Mouse (Mus musculus) MEL (cell line): ENCODE measurements around the gene Sh2d3c. TPM values are rescaled to one million over a fixed set of nuclear protein-coding genes. Genes with fewer than 3 reads are reported as not detected.
A peak's percentile ranks its signal among the peaks of the same experiment; 100 is the strongest.

Experiments used
- DNase-seq: peaks from one replicate; pipeline ENCODE4 v3.0.0; 2011; ENCODE audit warnings: low read depth, low spot score
- H3K27ac ChIP-seq: 2 replicates; pipeline ENCODE4 v1.5.1; 2012; ENCODE audit warnings: low read depth, mild to moderate bottlenecking, control low read depth, low read length, moderate library complexity; ENCODE audit not compliant: control insufficient read depth
- H3K27me3 ChIP-seq, 2 experiments: fragments of 150-350 bp in 1 of 2; sonication (generic) in 1 of 2; 2 replicates each; pipeline ENCODE4 v1.6.1; 2012; ENCODE audit warnings: low read length in 2 of 2, mild to moderate bottlenecking in 2 of 2, improper control_type of control experiment in 1 of 2, moderate library complexity in 1 of 2; ENCODE audit not compliant: insufficient read depth in 2 of 2, control insufficient read depth in 1 of 2
- H3K36me3 ChIP-seq, 2 experiments: 2 replicates each; pipeline ENCODE4 v1.6.1; 2012 to 2014; ENCODE audit warnings: low read length in 2 of 2, improper control_type of control experiment in 1 of 2, inconsistent platforms in 1 of 2, mild to moderate bottlenecking in 1 of 2; ENCODE audit not compliant: insufficient read depth in 2 of 2, control insufficient read depth in 1 of 2
- H3K4me1 ChIP-seq, 2 experiments: fragments of 150-350 bp in 1 of 2; sonication (generic) in 1 of 2; 2 replicates each; pipeline ENCODE4 v1.6.1; 2012; ENCODE audit warnings: low read length in 2 of 2, improper control_type of control experiment in 1 of 2, mild to moderate bottlenecking in 1 of 2; ENCODE audit not compliant: insufficient read depth in 2 of 2, control insufficient read depth in 1 of 2
- H3K4me3 ChIP-seq, 2 experiments: fragments of 150-350 bp in 1 of 2; sonication (generic) in 1 of 2; 2 replicates each; pipeline ENCODE4 v1.5.1; 2012; ENCODE audit warnings: low read depth in 2 of 2, low read length in 2 of 2, mild to moderate bottlenecking in 2 of 2, moderate library complexity in 2 of 2, control low read depth in 1 of 2, improper control_type of control experiment in 1 of 2; ENCODE audit not compliant: control insufficient read depth in 1 of 2, insufficient read depth in 1 of 2
- H3K79me2 ChIP-seq: 2 replicates; pipeline ENCODE4 v1.6.1; 2012; ENCODE audit warnings: mild to moderate bottlenecking, low read length, moderate library complexity; ENCODE audit not compliant: control insufficient read depth, poor library complexity, insufficient read depth
- H3K9ac ChIP-seq: 2 replicates; pipeline ENCODE4 v1.6.1; 2012; ENCODE audit warnings: low read depth, mild to moderate bottlenecking, control low read depth, low read length, moderate library complexity; ENCODE audit not compliant: control insufficient read depth, poor library complexity, severe bottlenecking
- H3K9me3 ChIP-seq: fragments of 150-350 bp; sonication (generic); replicated peaks from 2 replicates; pipeline ENCODE4 v1.6.1; 2012; ENCODE audit warnings: mild to moderate bottlenecking, low read length, improper control_type of control experiment, moderate library complexity; ENCODE audit not compliant: insufficient read depth
- BHLHE40 ChIP-seq: IDR thresholded peaks from 2 replicates; pipeline ENCODE4 v1.6.1; 2012; ENCODE audit warnings: low read depth, mild to moderate bottlenecking, inconsistent platforms, low read length, improper control_type of control experiment, borderline replicate concordance
- CTCF ChIP-seq, 3 experiments: IDR thresholded peaks in 2 of 3; conservative IDR thresholded peaks in 1 of 3; 2 replicates each; pipeline ENCODE4 v1.5.1; 2011 to 2012; ENCODE audit warnings: low read length in 3 of 3, low read depth in 2 of 3, mild to moderate bottlenecking in 2 of 3, improper control_type of control experiment in 1 of 3, inconsistent platforms in 1 of 3, mixed read lengths in 1 of 3, moderate library complexity in 1 of 3; ENCODE audit not compliant: control insufficient read depth in 1 of 3, insufficient read depth in 1 of 3, poor library complexity in 1 of 3, severe bottlenecking in 1 of 3
- EP300 ChIP-seq, 2 experiments: IDR thresholded peaks; 2 replicates each; pipeline ENCODE4 v1.6.1; 2011; ENCODE audit warnings: improper control_type of control experiment in 2 of 2, low read length in 2 of 2, low read depth in 1 of 2, mild to moderate bottlenecking in 1 of 2
- ETS1 ChIP-seq: IDR thresholded peaks from 2 replicates; pipeline ENCODE4 v1.6.1; 2012; ENCODE audit warnings: low read depth, mild to moderate bottlenecking, inconsistent platforms, low read length, improper control_type of control experiment, moderate library complexity
- GABPA ChIP-seq: IDR thresholded peaks from 2 replicates; pipeline ENCODE4 v1.6.1; 2012; ENCODE audit warnings: low read depth, mild to moderate bottlenecking, inconsistent platforms, low read length, improper control_type of control experiment, moderate library complexity
- GATA1 ChIP-seq: IDR thresholded peaks from 2 replicates; pipeline ENCODE4 v1.6.1; 2011; ENCODE audit warnings: low read depth, low read length, improper control_type of control experiment
- MAFK ChIP-seq: IDR thresholded peaks from 2 replicates; pipeline ENCODE4 v1.6.1; 2011; ENCODE audit warnings: low read depth, mild to moderate bottlenecking, low read length, improper control_type of control experiment, borderline replicate concordance
- MAZ ChIP-seq: IDR thresholded peaks from 2 replicates; pipeline ENCODE4 v1.6.1; 2012; ENCODE audit warnings: low read depth, mild to moderate bottlenecking, inconsistent platforms, low read length, improper control_type of control experiment
- MYC ChIP-seq: IDR thresholded peaks from 2 replicates; pipeline ENCODE4 v1.6.1; 2011; ENCODE audit warnings: low read depth, mild to moderate bottlenecking, low read length, improper control_type of control experiment, moderate library complexity
- POLR2AphosphoS2 ChIP-seq: IDR thresholded peaks from 2 replicates; pipeline ENCODE4 v1.6.1; 2011; ENCODE audit warnings: low read length, improper control_type of control experiment
- RAD21 ChIP-seq: IDR thresholded peaks from 2 replicates; pipeline ENCODE4 v1.6.1; 2011; ENCODE audit warnings: mild to moderate bottlenecking, low read depth, low read length, improper control_type of control experiment
- RCOR1 ChIP-seq: IDR thresholded peaks from 2 replicates; pipeline ENCODE4 v1.6.1; 2012; ENCODE audit warnings: low read depth, mild to moderate bottlenecking, inconsistent platforms, low read length, improper control_type of control experiment
- SMC3 ChIP-seq: IDR thresholded peaks from 2 replicates; pipeline ENCODE4 v1.6.1; 2011; ENCODE audit warnings: low read depth, low read length, improper control_type of control experiment
- ZC3H11A ChIP-seq: IDR thresholded peaks from 2 replicates; pipeline ENCODE4 v1.6.1; 2012; ENCODE audit warnings: low read depth, mild to moderate bottlenecking, inconsistent platforms, low read length, improper control_type of control experiment
- ZKSCAN1 ChIP-seq: IDR thresholded peaks from 2 replicates; pipeline ENCODE4 v1.6.1; 2012; ENCODE audit warnings: low read depth, mild to moderate bottlenecking, inconsistent platforms, low read length, improper control_type of control experiment, moderate library complexity
- polyA plus RNA-seq, 2 experiments: library from polyadenylated mRNA; stranded (reverse) in 1 of 2; unstranded in 1 of 2; fragments of >175 nt in 1 of 2; fragments of >200 nt in 1 of 2; gene quantifications; 2 replicates each; pipeline versions ENCODE4 v1.2.1 to v1.2.4; 2012; ENCODE audit warnings: low replicate concordance in 2 of 2, low read depth in 1 of 2; ENCODE audit not compliant: insufficient read length in 2 of 2, insufficient read depth in 1 of 2, missing spikeins in 1 of 2
- total RNA-seq: library from RNA; depleted of rRNA; stranded (reverse); fragments of 300-350 nt; gene quantifications from 2 replicates; pipeline ENCODE4 v1.2.3, GENCODE M21; 2012

The Sh2d3c gene
- total and polyA plus RNA-seq, 3 experiments, result 0.19 to 0.43 TPM; not detected in 1

DNA sequence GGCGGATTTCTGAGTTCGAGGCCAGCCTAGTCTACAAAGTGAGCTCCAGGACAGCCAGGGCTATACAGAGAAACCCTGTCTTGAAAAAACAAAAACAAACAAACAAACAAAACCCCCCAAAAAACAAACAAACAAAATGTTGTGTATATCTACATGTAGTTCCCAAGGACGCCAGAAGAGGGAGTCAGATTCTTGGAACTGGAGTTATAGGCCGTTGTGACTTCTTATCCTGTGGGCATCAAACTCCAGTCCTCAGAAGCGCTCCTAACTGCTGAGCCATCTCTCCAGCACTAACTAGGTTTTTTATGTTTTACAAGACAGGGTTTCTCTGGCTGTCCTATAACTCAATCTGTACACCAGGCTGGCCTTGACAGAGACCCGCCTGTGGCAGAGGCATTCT is 66.3 kb downstream of the Sh2d3c start:
- Histone ChIP-seq H3K9me3 (no peaks in the 10 kb centered on the region), H3K36me3 (no peaks in the 10 kb centered on the region), H3K27me3 (no peaks in the 10 kb centered on the region), H3K79me2 (no peaks in the 10 kb centered on the region), H3K4me3 (no peak overlapping the region), H3K27ac (no peak overlapping the region), H3K9ac (no peak overlapping the region), H3K4me1 (no peaks in the 10 kb centered on the region)
- TF ChIP-seq CTCF (IDR thresholded peaks at IDR 0.05 in 2 of 3, conservative IDR thresholded peaks at IDR 0.05 in 1 of 3; ENCODE audit: control insufficient read depth in 1 of 3, insufficient read depth in 1 of 3, low read depth in 2 of 3, low read length in 3 of 3, poor library complexity in 1 of 3, severe bottlenecking in 1 of 3), result peak; percentile 23 to 60 (median 56); a peak in 4 of 6 replicates
- no peak for TF ChIP-seq BHLHE40
- TF ChIP-seq SMC3, result peak; percentile 53
- TF ChIP-seq RAD21, result peak; percentile 38
- DNase-seq, result peak; percentile 45

DNA sequence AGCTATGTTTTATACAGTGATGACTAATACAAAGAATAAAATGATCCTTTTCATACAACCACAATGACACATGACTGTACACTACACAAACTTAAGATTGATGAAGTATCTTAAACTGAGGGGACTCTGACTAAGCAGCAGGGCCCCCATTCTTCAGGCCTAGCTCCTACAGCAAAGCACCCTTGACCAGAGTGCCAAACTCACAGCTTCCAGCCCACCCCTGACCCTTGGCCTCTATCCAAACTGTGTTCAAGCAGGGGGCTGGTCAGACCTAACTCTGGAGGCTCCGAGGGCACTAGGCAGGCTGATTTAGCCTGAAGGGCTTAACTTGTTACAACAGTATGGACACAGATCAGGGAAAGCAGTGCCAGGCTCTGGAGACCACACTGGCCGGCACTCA is 67.7 kb downstream of the Sh2d3c start:
- Histone ChIP-seq H3K9me3 (no peaks in the 10 kb centered on the region), H3K4me3 (no peak overlapping the region), H3K9ac (no peak overlapping the region), H3K36me3 (no peaks in the 10 kb centered on the region), H3K79me2 (no peaks in the 10 kb centered on the region), H3K27ac (no peak overlapping the region), H3K27me3 (no peaks in the 10 kb centered on the region), H3K4me1 (no peaks in the 10 kb centered on the region)
- DNase-seq, result no peak
- TF ChIP-seq GABPA (no peak), GATA1 (no peak), BHLHE40 (no peak), CTCF (IDR thresholded peaks at IDR 0.05 in 2 of 3, conservative IDR thresholded peaks at IDR 0.05 in 1 of 3; ENCODE audit: control insufficient read depth in 1 of 3, insufficient read depth in 1 of 3, low read depth in 2 of 3, low read length in 3 of 3, poor library complexity in 1 of 3, severe bottlenecking in 1 of 3) (no peak), POLR2AphosphoS2 (no peak), MAZ (no peak), ZKSCAN1 (no peak)

DNA sequence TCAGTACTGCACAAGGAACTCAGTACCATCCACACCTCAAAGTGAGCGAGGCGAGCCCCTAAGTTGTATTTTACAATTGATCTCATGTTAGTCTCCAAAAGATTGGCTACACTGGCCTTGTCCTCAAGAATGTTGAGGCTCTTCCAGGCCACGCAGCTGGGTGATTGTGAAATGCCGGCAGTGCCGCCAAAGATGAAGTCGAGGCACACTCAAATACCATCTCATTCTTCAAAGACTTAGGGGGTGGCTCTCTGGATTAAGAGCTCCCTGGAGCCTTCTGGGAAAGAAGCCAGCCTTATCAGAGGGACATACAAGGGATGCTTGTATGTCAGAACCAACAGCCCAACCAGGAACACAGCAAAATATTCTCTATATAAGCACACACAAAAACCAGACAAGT is 70.4 kb downstream of the Sh2d3c start:
- H3K4me1 ChIP-seq, result no peaks in the 10 kb centered on the region
- no peak for DNase-seq
- no peak overlapping the region for H3K9ac ChIP-seq
- H3K36me3 ChIP-seq, result no peaks in the 10 kb centered on the region
- no peak overlapping the region for H3K27ac ChIP-seq
- H3K9me3 ChIP-seq, result no peaks in the 10 kb centered on the region
- no peaks in the 10 kb centered on the region for H3K27me3 ChIP-seq
- no peak overlapping the region for H3K4me3 ChIP-seq
- H3K79me2 ChIP-seq, result no peaks in the 10 kb centered on the region
- TF ChIP-seq RCOR1 (no peak), ETS1 (no peak), MAFK (no peak), MYC (no peak), ZC3H11A (no peak), EP300 (IDR thresholded peaks at IDR 0.05; ENCODE audit: low read depth in 1 of 2, low read length in 2 of 2) (no peak), RAD21 (no peak)
